Mouse (Mus musculus) neural tube, postnatal 0 days (tissue): ENCODE results near the gene Ftcd. TPM values are rescaled to one million over a fixed set of nuclear protein-coding genes. Genes with fewer than 3 reads are reported as not detected.

Experiments used
- polyA plus RNA-seq: library from polyadenylated mRNA; unstranded; fragments of >200 nt; fragmentation: Nextera tagmentation; extraction: Ambion mirVana; gene quantifications from 2 replicates; pipeline ENCODE4 v1.2.1, GENCODE M21; 2015

Ftcd gene
- 0.13 and 0.18 TPM in 2 replicates for polyA plus RNA-seq

GRCm38 (mm10) chr10:76575374-76575773 is at the start of gene Ftcd:
TSS of gene Ftcd (plus strand) at chr10:76575648.

DNA sequence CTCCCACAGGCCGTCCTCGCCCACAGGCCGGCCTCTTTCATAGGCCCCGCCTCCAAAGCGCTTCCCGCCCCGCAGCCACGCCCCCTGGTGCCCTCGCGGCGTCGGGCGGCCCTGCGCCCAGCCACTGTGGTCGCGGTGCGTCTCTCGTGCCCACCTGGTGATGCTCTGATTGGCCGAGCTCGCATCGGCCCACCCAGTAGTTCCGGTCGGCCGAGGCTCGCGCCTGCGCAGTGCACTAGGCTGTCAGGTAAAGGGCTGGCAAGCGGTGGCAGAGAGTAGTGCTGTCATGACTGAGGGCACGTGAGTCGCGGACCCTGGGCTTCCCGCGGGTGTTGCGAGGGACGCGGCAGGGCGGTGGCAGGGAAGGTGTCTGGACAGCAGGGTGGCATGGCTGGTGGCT is 44.1 kb upstream of the Ftcd start, which contains the start of gene Lss:
Lss (plus strand) TSS at position 214 of the 400 bp plus-strand sequence.

GRCm38 (mm10) chr10:76561972-76562371 is 13.5 kb upstream of the Ftcd start, which contains the start of gene Spatc1l:
TSS of gene Spatc1l (plus strand) at chr10:76562272.

GRCm38 (mm10) chr10:76622928-76623680 is 47.7 kb downstream of the Ftcd start, which contains the start of gene Col6a2:
TSS of gene Col6a2 (minus strand) at chr10:76623630.

Other genes starting within 250 kb of the Ftcd start
- gene Dip2a, start 230.4 kb upstream of the Ftcd start, polyA plus RNA-seq, result 14.0 and 17.5 TPM in 2 replicates
- not detected in 2 replicates for gene AC141477.1, start 135.2 kb upstream of the Ftcd start, polyA plus RNA-seq
- gene Pcnt, start 132.9 kb upstream of the Ftcd start, polyA plus RNA-seq, result 3.9 and 5.4 TPM in 2 replicates
- gene 2610028H24Rik, start 126.6 kb upstream of the Ftcd start, polyA plus RNA-seq, result not detected in 2 replicates
- gene Mcm3ap, start 106.7 kb upstream of the Ftcd start, polyA plus RNA-seq, result 46.6 and 50.0 TPM in 2 replicates
- gene Ybey, start 106.5 kb upstream of the Ftcd start, polyA plus RNA-seq, result 4.1 and 4.3 TPM in 2 replicates
- gene Lss, start 44.1 kb upstream of the Ftcd start, polyA plus RNA-seq, result 31.1 and 36.7 TPM in 2 replicates
- gene Spatc1l, start 13.4 kb upstream of the Ftcd start, polyA plus RNA-seq, result not detected in 2 replicates
- gene Col6a2, start 48.0 kb downstream of the Ftcd start, polyA plus RNA-seq, result 32.1 and 42.3 TPM in 2 replicates
- 37.6 and 45.2 TPM in 2 replicates for gene Col6a1, start 150.5 kb downstream of the Ftcd start, polyA plus RNA-seq